Mouse (Mus musculus) heart, postnatal 0 days (tissue): ENCODE measurements around the gene Igf2r.

ENCODE experiments used
- CTCF ChIP-seq: IDR thresholded peaks from 2 replicates; pipeline ENCODE4 v1.5.1; 2016; ENCODE audit warnings: antibody characterized with exemption, control low read depth, low read depth
- EP300 ChIP-seq: IDR thresholded peaks from 2 replicates; pipeline ENCODE4 v1.6.1; 2016; ENCODE audit warnings: antibody characterized with exemption, low read depth

GRCm38 (mm10) chr17:12658784-12659183, 110.7 kb downstream of the Igf2r start:
- TF ChIP-seq EP300 = no peak
- no peak for TF ChIP-seq CTCF
